Mouse (Mus musculus): ENCODE data around the gene Hdgfl3. TPM values are rescaled to one million over a fixed set of nuclear protein-coding genes. Genes with fewer than 3 reads are reported as not detected.

The Hdgfl3 gene
- polyA plus RNA-seq, 1 experiment from 2014 or later, result 11.9 TPM

DNA sequence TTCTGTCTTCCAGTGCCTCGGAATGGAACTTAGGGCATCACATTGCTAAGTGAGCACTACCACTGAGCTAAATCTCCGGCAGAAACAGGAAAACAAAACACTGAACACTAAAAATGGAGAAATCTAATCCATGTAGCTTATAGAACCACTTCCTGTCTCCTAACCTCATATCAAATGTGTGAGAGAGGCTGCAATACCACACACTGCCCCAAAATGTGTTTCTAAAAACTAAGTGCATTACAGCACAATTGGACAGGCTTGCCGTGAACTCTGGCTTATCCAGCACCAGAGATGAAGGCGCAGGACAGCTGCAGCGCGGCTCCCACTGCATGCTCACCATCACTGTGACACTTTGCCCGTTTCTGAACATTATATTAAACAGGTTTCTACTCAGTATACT is 5.3 kb downstream of the Hdgfl3 start:
- WGBS (ENCODE audit: insufficient replicate concordance), result 74% methylated on average over 7 of the region's 7 CpGs
- H3K9ac ChIP-seq (ENCODE audit: low read depth, low read length), result no peak overlapping the region
- H3K27me3 ChIP-seq (ENCODE audit: control insufficient read depth, insufficient read depth, low read length), result no peaks in the 10 kb centered on the region
- H3K4me2 ChIP-seq, result no peak overlapping the region
- H3K36me3 ChIP-seq (ENCODE audit: control insufficient read depth, insufficient read depth, low read length), result no peaks in the 10 kb centered on the region
- no peak overlapping the region for H3K4me3 ChIP-seq (ENCODE audit: low read depth, low read length)
- no peak for ATAC-seq (replicated peaks; ENCODE audit: insufficient number of reproducible peaks, low FRiP score, low TSS enrichment)
- H3K9me3 ChIP-seq (replicated peaks; ENCODE audit: control insufficient read depth, low read length), result no peaks in the 10 kb centered on the region
- H3K4me1 ChIP-seq (ENCODE audit: control insufficient read depth, insufficient read depth, low read length), result 0 out of 2 replicates have a peak, but pooled peaks cover 2% of the 10 kb centered on the region
- H3K27ac ChIP-seq (ENCODE audit: low read depth, low read length), result no peak overlapping the region

DNA sequence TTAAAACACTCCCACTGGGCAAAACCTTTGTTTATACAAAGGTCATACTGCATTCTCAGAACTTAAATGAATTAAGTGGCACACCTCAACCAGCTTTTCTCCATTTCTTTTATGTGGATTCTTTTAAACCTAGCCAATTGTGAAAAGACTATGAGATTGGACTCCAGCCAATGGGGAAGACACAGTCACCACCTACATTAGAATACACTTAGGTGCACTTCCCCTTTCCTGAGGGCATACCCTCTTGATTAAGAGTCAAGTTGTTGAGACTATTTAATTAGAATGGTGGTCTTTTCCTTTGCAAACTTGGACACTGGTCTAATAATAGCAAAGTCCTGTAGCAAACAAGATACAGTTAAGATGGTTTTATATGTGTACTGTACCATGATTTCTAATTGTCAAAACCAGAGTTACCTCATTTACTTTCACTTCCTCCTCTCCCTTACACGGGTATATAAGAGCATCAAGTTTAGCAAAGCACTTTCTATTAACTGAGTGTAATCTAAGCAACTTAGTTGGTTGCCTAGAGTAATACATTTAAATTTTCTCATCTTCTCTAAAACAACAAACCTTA is 12.8 kb downstream of the Hdgfl3 start:
- ATAC-seq (replicated peaks; ENCODE audit: insufficient number of reproducible peaks, low FRiP score, low TSS enrichment), result no peak
- Histone ChIP-seq H3K27ac (ENCODE audit: low read depth, low read length) (no peak overlapping the region), H3K9me3 (replicated peaks; ENCODE audit: control insufficient read depth, low read length) (no peaks in the 10 kb centered on the region), H3K27me3 (ENCODE audit: control insufficient read depth, insufficient read depth, low read length) (no peaks in the 10 kb centered on the region), H3K9ac (ENCODE audit: low read depth, low read length) (no peak overlapping the region), H3K36me3 (ENCODE audit: control insufficient read depth, insufficient read depth, low read length) (no peaks in the 10 kb centered on the region), H3K4me1 (ENCODE audit: control insufficient read depth, insufficient read depth, low read length) (no peaks in the 10 kb centered on the region), H3K4me2 (no peak overlapping the region), H3K4me3 (ENCODE audit: low read depth, low read length) (no peak overlapping the region)
- WGBS (ENCODE audit: insufficient replicate concordance), result 64% methylated on average over 1 of the region's 1 CpGs

DNA sequence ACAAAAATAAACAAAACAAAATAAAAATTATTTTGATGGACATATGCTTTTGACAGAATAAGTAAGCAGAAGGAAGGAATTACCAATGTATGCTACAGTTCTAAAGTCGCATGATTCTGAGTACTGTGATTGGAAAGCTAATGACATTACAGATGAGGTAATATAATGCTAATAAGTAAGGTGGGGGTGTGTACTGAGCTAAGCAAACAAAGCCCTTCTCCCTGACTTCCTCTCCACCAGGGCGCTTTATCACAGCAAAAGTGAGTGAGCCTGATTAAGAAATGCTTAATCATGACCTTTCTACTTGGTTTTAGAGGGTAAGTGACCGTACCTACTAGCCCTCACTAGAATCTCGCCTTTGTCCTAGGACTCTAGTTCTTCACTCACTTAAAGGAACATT is 14.0 kb downstream of the Hdgfl3 start:
- Histone ChIP-seq H3K4me1 (ENCODE audit: control insufficient read depth, insufficient read depth, low read length) (no peaks in the 10 kb centered on the region), H3K27ac (ENCODE audit: low read depth, low read length) (no peak overlapping the region), H3K9ac (ENCODE audit: low read depth, low read length) (no peak overlapping the region), H3K4me3 (ENCODE audit: low read depth, low read length) (no peak overlapping the region), H3K4me2 (no peak overlapping the region), H3K9me3 (replicated peaks; ENCODE audit: control insufficient read depth, low read length) (no peaks in the 10 kb centered on the region), H3K36me3 (ENCODE audit: control insufficient read depth, insufficient read depth, low read length) (no peaks in the 10 kb centered on the region), H3K27me3 (ENCODE audit: control insufficient read depth, insufficient read depth, low read length) (no peaks in the 10 kb centered on the region)
- 60% methylated on average over 4 of the region's 4 CpGs for WGBS (ENCODE audit: insufficient replicate concordance)
- ATAC-seq (replicated peaks; ENCODE audit: insufficient number of reproducible peaks, low FRiP score, low TSS enrichment), result no peak

DNA sequence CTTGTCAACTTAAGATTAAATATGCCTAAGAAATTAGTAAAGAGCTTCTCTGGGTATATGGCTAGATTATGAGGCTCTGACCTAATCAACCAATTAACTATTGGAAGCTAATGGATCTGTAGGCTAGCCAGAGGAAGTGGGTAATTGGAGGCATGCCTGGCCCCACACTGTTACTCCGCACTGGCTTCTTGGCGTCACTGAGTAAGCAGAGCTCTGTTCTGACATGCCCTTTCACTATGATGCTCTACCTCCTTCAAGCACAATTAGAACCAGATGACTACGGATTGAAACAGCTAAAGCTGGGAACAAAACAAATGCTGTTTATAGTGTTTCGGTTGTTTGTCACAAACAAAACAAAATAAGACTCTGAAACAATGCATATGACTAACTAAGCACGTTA is 16.0 kb downstream of the Hdgfl3 start:
- Histone ChIP-seq H3K27me3 (ENCODE audit: control insufficient read depth, insufficient read depth, low read length) (no peaks in the 10 kb centered on the region), H3K4me1 (ENCODE audit: control insufficient read depth, insufficient read depth, low read length) (no peaks in the 10 kb centered on the region), H3K9me3 (replicated peaks; ENCODE audit: control insufficient read depth, low read length) (no peaks in the 10 kb centered on the region), H3K4me3 (ENCODE audit: low read depth, low read length) (no peak overlapping the region), H3K27ac (ENCODE audit: low read depth, low read length) (no peak overlapping the region), H3K9ac (ENCODE audit: low read depth, low read length) (no peak overlapping the region), H3K4me2 (no peak overlapping the region), H3K36me3 (ENCODE audit: control insufficient read depth, insufficient read depth, low read length) (no peaks in the 10 kb centered on the region)
- no peak for ATAC-seq (replicated peaks; ENCODE audit: insufficient number of reproducible peaks, low FRiP score, low TSS enrichment)
- 75% methylated on average over 5 of the region's 5 CpGs for WGBS (ENCODE audit: insufficient replicate concordance)

DNA sequence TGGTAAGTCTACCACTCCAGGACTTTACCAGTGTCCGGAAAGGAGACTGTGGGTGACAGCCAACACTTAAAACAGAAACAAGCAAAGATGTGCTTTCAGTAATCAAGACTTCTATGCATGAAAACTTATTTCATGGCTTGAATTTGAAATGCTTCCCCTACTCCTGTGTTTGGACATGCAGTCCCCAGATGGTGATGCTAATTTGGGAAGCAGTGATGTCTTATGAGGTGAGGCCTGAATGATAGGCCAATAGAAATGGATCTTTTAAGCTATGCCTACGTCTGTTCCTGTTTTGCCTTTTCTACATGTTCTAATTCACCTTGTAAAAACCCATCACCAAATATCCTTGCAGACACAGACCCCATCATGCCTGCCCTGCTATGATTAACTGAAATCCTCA is 29.3 kb downstream of the Hdgfl3 start:
- Histone ChIP-seq H3K27me3 (ENCODE audit: control insufficient read depth, insufficient read depth, low read length) (no peaks in the 10 kb centered on the region; the same call in 1 of the 2 replicates), H3K9ac (ENCODE audit: low read depth, low read length) (no peak overlapping the region), H3K36me3 (ENCODE audit: control insufficient read depth, insufficient read depth, low read length) (no peaks in the 10 kb centered on the region), H3K9me3 (replicated peaks; ENCODE audit: control insufficient read depth, low read length) (no peaks in the 10 kb centered on the region), H3K4me3 (ENCODE audit: low read depth, low read length) (no peak overlapping the region), H3K27ac (ENCODE audit: low read depth, low read length) (no peak overlapping the region), H3K4me1 (ENCODE audit: control insufficient read depth, insufficient read depth, low read length) (no peaks in the 10 kb centered on the region), H3K4me2 (no peak overlapping the region)
- ATAC-seq (replicated peaks; ENCODE audit: insufficient number of reproducible peaks, low FRiP score, low TSS enrichment), result no peak
- 72% methylated on average over 2 of the region's 2 CpGs for whole genome bisulfite sequencing (ENCODE audit: insufficient replicate concordance)

DNA sequence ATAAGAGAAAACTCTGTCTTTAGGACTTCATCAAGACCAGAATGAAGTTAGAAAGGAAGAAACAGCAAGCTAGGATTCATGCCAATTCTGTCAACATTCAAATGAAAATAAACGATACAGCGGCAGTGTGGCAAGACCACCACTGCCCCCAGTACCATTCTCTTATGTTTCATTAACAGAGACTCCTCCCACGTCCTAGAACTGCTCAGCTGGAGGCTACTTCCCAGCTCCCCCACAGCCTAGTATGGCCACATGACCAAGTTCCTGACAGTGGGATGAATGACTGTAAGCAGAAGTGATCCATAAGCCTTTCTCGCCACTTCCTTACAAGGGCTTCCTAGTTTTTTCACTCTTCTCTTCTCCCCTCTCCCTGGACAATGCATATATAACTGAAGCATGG is 30.2 kb downstream of the Hdgfl3 start:
- WGBS (ENCODE audit: insufficient replicate concordance), result 56% methylated on average over 4 of the region's 4 CpGs
- H3K9ac ChIP-seq (ENCODE audit: low read depth, low read length), result no peak overlapping the region

DNA sequence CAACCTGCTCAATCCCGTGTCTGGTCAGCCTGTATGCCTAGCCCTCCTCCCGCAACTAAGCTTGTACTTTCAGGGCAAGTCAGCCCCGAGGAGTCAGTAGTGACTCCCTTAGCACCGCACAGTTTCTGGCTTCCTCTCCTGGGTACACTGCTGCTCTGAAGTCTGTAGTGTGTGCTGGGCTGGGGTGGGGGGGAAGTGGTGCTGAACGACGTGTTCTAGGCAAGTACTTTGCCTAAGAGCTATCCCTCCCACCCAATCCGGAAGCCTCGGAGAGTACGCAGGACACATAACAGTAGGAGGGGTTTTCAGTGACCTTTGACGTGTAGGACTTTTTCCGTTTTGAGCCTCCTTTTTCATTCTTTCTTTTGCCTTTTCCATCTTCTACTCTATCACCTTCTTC is 34.9 kb downstream of the Hdgfl3 start:
- Histone ChIP-seq H3K9ac (ENCODE audit: low read depth, low read length) (no peak overlapping the region), H3K27ac (ENCODE audit: low read depth, low read length) (no peak overlapping the region), H3K9me3 (replicated peaks; ENCODE audit: control insufficient read depth, low read length) (no peaks in the 10 kb centered on the region), H3K27me3 (ENCODE audit: control insufficient read depth, insufficient read depth, low read length) (no peaks in the 10 kb centered on the region), H3K36me3 (ENCODE audit: control insufficient read depth, insufficient read depth, low read length) (no peaks in the 10 kb centered on the region), H3K4me3 (ENCODE audit: low read depth, low read length) (no peak overlapping the region), H3K4me1 (ENCODE audit: control insufficient read depth, insufficient read depth, low read length) (no peaks in the 10 kb centered on the region), H3K4me2 (no peak overlapping the region)
- 65% methylated on average over 11 of the region's 11 CpGs for WGBS (ENCODE audit: insufficient replicate concordance)
- ATAC-seq (replicated peaks; ENCODE audit: insufficient number of reproducible peaks, low FRiP score, low TSS enrichment), result no peak

More for the DNA sequence above, 30.2 kb downstream of the Hdgfl3 start:
- no peaks in the 10 kb centered on the region for H3K9me3 ChIP-seq (replicated peaks; ENCODE audit: control insufficient read depth, low read length)
- H3K4me1 ChIP-seq (ENCODE audit: control insufficient read depth, insufficient read depth, low read length), result no peaks in the 10 kb centered on the region
- no peak overlapping the region for H3K27ac ChIP-seq (ENCODE audit: low read depth, low read length)
- no peak overlapping the region for H3K4me2 ChIP-seq
- ATAC-seq (replicated peaks; ENCODE audit: insufficient number of reproducible peaks, low FRiP score, low TSS enrichment), result no peak
- H3K27me3 ChIP-seq (ENCODE audit: control insufficient read depth, insufficient read depth, low read length), result no peaks in the 10 kb centered on the region; the same call in 1 of the 2 replicates
- no peaks in the 10 kb centered on the region for H3K36me3 ChIP-seq (ENCODE audit: control insufficient read depth, insufficient read depth, low read length)
- H3K4me3 ChIP-seq (ENCODE audit: low read depth, low read length), result no peak overlapping the region

DNA sequence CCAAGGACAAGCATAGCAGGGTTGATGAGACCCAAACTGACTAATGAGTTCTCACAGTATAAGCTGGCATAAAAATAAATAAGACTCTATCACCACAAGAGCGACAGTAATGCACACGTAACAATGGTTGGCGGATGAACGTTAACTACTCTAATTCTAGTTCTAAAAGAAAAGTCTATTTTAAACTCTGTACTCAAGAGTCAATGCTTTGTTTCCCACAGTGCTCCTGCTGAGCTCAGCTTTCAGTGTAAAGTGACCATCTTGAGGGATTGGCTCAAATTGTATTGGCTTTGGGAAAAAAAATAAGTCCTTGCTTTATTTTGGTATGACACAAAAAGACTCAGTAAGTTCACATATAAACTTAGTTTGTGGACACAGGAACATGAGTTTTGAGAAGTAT is 49.1 kb downstream of the Hdgfl3 start:
- Histone ChIP-seq H3K9ac (ENCODE audit: low read depth, low read length) (no peak overlapping the region), H3K27ac (ENCODE audit: low read depth, low read length) (no peak overlapping the region), H3K4me3 (ENCODE audit: low read depth, low read length) (no peak overlapping the region), H3K9me3 (replicated peaks; ENCODE audit: control insufficient read depth, low read length) (no peaks in the 10 kb centered on the region), H3K27me3 (ENCODE audit: control insufficient read depth, insufficient read depth, low read length) (no peaks in the 10 kb centered on the region), H3K4me2 (no peak overlapping the region), H3K36me3 (ENCODE audit: control insufficient read depth, insufficient read depth, low read length) (no peaks in the 10 kb centered on the region; the same call in 1 of the 2 replicates), H3K4me1 (ENCODE audit: control insufficient read depth, insufficient read depth, low read length) (no peaks in the 10 kb centered on the region)
- WGBS (ENCODE audit: insufficient replicate concordance), result 85% methylated on average over 4 of the region's 4 CpGs
- ATAC-seq (replicated peaks; ENCODE audit: insufficient number of reproducible peaks, low FRiP score, low TSS enrichment), result no peak

DNA sequence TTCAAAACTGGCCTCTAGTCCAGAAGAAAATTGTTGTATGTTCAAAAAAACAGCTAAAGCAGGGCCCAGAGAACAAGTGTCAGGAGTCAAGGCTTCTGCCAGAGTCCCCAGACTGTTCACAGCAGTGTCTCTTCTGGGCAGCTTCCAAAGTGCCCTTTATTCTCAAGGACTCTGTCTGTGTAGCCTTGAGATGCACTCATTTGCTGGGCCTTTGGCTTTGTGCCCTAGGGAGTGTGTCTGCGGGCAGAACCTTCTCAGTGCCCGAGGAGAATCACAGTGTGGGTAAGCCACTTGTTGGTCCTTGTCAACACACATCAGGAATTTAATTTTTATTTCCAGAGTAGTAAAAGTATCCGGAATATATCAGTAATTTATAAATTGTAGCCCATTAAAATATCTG is 52.7 kb downstream of the Hdgfl3 start:
- Histone ChIP-seq H3K4me2 (no peak overlapping the region), H3K27ac (ENCODE audit: low read depth, low read length) (no peak overlapping the region), H3K9ac (ENCODE audit: low read depth, low read length) (no peak overlapping the region), H3K9me3 (replicated peaks; ENCODE audit: control insufficient read depth, low read length) (no peaks in the 10 kb centered on the region), H3K4me1 (ENCODE audit: control insufficient read depth, insufficient read depth, low read length) (no peaks in the 10 kb centered on the region), H3K4me3 (ENCODE audit: low read depth, low read length) (no peak overlapping the region), H3K27me3 (ENCODE audit: control insufficient read depth, insufficient read depth, low read length) (no peaks in the 10 kb centered on the region), H3K36me3 (ENCODE audit: control insufficient read depth, insufficient read depth, low read length) (no peaks in the 10 kb centered on the region; the same call in 1 of the 2 replicates)
- 79% methylated on average over 3 of the region's 3 CpGs for WGBS (ENCODE audit: insufficient replicate concordance)
- no peak for ATAC-seq (replicated peaks; ENCODE audit: insufficient number of reproducible peaks, low FRiP score, low TSS enrichment)

All from heart, embryonic 11.5 days (tissue).